Mouse (Mus musculus): ENCODE measurements around the gene Mrpl24.

The Mrpl24 gene

GRCm38 (mm10) chr3:87947056-87947810, 27.9 kb downstream of the Mrpl24 start:
- DNase-seq (ENCODE audit: low spot score in 2 of 2), result no peak

DNA sequence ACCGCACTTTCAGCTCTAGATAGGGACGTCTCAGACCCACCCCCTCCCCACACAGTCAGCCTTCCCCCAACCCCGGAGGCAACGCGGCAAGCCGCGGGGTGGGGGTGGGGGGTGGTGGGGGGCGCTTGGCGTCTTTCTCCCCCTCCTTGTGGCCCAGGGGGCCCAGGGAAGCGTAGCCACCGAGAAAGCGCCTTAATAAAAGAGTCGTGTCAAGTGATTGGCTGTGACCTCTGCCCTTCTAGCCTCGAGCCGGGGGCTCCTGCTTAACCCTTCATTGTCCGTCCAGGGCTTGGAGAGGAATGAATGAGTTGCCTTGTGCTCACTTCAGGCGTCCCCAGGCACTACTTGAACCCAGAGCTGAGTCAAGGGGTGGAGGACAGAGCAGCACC, 28.5 kb downstream of the Mrpl24 start:
- DNase-seq (ENCODE audit: low spot score in 2 of 2), result no peak

GRCm38 (mm10) chr3:87948378-87949265, 29.3 kb downstream of the Mrpl24 start, which contains the start of gene Crabp2:
Gene Crabp2 (plus strand): TSS chr3:87948666.
- no peak for DNase-seq (ENCODE audit: low spot score in 2 of 2)

- DNase-seq (ENCODE audit: low spot score in 2 of 2), result no peak
Measured at GRCm38 (mm10) chr3:87949266-87949954, 30.1 kb downstream of the Mrpl24 start.

DNA sequence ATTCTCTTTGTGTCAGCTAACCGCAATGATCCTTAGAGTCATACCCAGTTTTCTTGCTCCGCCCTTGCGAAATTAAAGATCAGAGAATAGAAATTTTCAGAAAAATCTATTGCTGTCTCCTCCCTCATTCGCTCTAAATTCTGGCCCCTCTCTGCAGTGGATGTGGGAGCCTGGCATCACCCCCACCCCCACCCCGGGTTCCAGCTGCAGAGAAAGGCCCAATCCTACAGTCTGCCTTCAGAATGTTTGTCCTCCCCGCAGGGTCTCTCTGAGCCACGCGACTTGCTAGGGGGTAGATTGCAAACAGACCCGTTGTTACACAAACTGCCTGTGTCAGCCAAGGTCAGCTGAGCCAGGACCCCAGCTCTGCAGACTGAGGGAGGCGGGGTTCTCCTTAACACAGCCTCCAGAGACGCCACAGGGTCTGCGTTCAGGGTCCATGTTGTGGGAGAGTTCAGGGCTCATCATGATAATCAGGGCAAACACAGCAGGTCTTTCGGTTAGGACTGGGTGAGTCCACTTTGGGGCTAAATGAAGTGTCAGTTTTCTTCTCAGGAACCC, 30.7 kb downstream of the Mrpl24 start:
- DNase-seq (ENCODE audit: low spot score in 2 of 2), result no peak

- DNase-seq (ENCODE audit: low spot score in 2 of 2), result no peak
Measured at GRCm38 (mm10) chr3:87951946-87952345, 32.6 kb downstream of the Mrpl24 start.

DNA sequence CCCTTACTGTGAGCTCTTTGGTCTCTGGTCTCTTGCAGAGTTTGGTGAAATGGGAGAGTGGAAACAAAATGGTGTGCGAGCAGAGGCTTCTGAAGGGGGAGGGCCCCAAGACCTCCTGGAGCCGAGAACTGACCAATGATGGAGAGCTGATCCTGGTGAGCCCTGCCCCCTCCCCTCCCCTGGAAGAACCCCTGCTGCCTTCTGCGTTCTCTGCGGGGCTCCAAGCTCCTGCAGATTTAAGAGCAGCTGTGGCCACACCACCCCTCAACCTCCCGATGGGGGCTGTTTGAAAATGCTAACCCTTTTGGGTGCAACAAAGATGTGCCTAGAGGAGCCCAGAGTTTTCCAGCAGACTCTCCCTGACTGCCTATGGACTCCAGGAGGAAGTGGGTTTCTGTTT, 33.1 kb downstream of the Mrpl24 start:
- DNase-seq (ENCODE audit: low spot score in 2 of 2), result no peak

GRCm38 (mm10) chr3:87958056-87958455, 38.8 kb downstream of the Mrpl24 start:
- no peak for DNase-seq (ENCODE audit: low spot score in 2 of 2)

DNA sequence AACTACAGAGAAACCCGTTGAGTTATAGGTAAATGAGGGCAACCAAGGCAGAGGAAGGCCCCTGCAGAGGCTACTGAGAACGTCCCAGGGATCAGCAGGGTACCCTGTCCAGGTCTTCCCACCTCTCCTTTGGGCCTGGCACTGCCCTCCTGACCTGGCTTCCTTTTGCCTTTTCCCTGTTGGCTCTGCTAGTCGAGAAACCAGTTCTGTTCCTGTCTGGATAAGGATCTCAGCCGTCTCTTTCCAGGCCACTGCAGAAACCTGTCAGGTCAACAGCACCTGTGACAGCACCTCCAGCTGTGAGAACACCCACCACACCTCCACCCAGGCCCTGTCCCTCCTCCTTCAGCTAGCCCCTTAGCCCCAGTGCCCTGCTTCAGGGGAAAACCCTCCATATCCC, 39.2 kb downstream of the Mrpl24 start:
- no peak for DNase-seq (ENCODE audit: low spot score in 2 of 2)

- DNase-seq (ENCODE audit: low spot score in 2 of 2), result no peak
Measured at GRCm38 (mm10) chr3:87958967-87959366, 39.7 kb downstream of the Mrpl24 start.

DNA sequence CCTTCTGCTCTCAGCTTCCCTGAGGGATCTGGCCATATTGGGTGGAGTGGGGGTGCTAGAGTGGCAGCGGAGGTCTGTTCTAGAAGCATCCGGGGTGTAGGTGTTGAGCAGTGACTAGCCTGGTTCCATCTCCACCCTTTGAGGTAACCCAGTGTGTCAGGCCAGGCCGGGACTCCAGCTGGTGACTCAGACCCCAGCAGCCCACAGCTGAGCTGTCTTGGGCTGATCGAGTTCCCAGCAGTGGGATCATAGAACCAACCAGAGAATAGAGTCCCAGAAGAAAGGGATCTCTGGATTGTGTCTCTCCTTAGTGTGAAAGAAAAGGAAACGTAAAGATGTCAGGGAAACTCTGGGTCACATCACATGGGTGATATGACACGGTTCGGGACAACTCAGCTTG, 40.1 kb downstream of the Mrpl24 start:
- DNase-seq (ENCODE audit: low spot score in 2 of 2), result no peak

DNA sequence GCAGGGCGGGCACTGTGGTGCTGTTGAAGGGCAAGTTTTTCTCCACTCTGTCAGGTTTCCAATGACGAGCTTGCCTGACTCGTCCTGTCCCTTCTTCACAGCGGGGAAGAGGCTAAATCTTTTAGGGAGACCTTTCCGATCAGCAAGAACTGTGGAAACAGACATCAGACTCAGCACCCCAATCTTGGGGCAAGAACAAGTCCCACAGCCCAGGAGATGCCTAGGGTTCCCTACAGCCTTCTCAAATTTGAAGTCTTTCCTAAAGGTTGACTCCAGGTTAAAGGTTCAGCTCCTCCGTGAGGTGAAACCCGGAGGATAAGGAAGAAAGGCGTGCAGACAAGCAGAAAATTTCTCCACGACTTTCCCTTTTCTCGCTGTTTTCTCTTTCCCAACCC, 40.9 kb downstream of the Mrpl24 start:
- no peak for DNase-seq (ENCODE audit: low spot score in 2 of 2)

DNA sequence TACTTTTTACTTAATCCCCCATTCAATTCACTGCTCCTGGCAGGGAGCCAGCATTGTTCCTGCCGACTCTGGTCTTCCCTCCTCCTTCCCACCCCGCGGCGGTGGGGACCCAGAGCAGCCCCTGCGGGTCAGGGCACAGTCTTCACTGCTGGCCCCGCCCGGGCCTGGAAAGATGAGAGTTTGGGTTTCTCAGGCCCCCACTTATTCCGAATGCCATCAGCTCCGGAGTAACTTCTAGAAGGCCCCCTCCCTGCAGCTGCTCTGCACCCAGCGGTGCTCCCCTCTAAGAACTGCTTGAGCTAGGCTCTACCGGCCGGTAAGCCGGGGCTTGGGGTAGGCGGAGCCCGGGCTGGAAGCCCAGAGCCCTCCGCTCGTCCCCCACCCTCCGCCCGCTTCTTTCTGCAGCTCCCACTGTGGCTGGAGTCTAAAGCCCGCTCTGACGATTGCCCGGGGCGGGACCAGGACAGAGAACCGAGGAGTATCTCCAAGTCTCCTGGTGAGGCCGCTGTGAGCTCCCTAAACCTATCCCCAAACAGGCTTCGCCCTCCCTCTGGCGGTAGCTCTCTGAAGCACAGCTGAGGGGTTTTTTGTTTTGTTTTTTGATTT, 41.4 kb downstream of the Mrpl24 start:
- DNase-seq (ENCODE audit: low spot score in 2 of 2), result peak; percentile 68

DNA sequence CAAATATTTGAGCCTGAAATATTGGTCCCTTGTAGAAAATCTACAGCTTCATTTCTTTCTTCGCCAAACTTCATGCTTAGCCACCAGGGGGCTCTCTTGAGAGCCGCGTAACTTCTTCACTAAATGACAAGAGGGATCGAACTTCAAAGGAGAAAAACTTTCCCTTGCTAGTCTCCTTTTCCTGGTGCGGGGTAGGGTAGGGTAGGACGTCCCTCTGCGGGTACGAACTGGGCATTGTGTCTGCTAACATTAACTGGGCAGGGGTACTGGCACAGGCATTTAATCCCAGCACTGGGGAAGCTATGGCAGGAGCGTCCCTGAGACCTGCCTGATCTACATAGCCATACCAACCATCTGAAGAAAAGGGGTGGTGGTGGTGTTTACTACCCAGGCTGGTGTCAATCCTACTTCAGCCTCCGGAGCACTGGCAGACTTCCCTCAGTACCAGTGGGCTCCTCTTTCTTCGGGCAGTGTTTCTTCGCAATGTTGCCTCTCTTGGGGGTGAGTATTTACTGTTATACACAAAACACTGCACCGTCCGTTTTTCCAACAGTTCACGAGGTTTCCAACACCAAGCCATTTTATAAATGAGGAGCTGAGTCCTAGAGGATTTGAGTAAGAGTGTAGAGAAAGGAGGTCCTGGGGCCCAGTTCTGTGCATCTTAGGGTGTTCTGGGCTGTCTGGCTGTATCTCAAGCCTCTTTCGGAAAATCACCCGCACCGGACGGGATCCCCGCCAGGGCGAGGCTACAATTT, 51.1 kb downstream of the Mrpl24 start:
- no peak for DNase-seq (ENCODE audit: low spot score in 2 of 2)

GRCm38 (mm10) chr3:87970939-87971488, 51.7 kb downstream of the Mrpl24 start, which contains the start of gene Nes:
Gene Nes (plus strand): TSS chr3:87971078.
- DNase-seq (ENCODE audit: low spot score in 2 of 2), result no peak

DNA sequence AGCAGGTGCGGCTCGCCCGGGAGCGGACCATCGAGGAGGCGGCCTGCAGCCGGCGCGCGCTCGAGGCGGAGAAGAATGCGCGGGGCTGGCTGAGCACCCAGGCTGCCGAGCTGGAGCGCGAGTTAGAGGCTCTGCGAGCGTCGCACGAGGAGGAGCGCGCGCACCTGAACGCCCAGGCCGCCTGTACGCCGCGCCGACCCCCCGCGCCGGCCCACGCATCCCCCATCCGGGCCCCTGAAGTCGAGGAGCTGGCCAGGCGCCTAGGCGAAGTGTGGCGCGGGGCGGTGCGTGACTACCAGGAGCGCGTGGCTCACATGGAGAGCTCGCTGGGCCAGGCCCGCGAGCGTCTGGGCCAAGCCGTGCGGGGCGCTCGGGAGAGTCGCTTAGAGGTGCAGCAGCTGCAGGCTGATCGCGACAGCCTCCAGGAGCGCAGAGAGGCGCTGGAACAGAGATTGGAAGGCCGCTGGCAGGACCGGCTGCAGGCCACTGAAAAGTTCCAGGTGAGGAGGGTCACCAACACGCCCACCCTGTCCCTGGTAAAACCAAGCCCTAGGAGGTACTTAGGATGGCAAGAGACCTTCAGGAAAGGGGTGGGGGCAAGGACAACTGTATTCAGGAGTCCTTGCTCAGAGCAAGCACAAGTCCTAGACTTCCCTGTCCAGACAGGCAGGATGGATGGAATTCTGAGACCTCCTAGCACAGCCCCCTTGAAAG, 52.3 kb downstream of the Mrpl24 start:
- DNase-seq (ENCODE audit: low spot score in 2 of 2), result no peak

DNA sequence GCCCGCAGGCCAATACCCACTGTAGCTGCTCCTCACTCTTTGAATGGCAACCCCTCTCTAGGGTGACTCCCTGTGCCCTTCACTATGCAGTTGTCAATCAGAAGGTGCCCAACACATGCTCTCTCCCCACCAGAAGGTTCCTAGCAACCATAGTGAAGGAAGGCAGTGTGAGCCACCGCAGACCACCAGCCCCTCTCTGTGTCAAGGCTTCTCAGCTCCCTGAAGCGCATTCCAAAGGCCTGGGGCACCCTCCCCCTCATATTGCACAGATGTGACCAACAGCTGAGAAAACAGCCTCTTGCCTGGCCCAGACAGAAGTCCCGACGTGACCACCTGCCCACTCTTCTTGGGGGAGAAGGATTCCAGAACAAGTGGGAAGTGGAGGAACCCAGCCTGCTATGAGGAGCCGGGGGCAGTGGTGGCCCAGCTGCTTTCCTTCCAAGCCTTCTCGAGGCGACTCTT, 52.9 kb downstream of the Mrpl24 start:
- DNase-seq (ENCODE audit: low spot score in 2 of 2), result no peak

- DNase-seq (ENCODE audit: low spot score in 2 of 2), result no peak
Measured at GRCm38 (mm10) chr3:87972776-87973175, 53.5 kb downstream of the Mrpl24 start.

Measured in right cerebral cortex, postnatal 36 days (tissue).